Mouse (Mus musculus): ENCODE measurements around the gene Acvr1.
A peak's percentile ranks its signal among the peaks of the same experiment; 100 is the strongest.

The Acvr1 gene

DNA sequence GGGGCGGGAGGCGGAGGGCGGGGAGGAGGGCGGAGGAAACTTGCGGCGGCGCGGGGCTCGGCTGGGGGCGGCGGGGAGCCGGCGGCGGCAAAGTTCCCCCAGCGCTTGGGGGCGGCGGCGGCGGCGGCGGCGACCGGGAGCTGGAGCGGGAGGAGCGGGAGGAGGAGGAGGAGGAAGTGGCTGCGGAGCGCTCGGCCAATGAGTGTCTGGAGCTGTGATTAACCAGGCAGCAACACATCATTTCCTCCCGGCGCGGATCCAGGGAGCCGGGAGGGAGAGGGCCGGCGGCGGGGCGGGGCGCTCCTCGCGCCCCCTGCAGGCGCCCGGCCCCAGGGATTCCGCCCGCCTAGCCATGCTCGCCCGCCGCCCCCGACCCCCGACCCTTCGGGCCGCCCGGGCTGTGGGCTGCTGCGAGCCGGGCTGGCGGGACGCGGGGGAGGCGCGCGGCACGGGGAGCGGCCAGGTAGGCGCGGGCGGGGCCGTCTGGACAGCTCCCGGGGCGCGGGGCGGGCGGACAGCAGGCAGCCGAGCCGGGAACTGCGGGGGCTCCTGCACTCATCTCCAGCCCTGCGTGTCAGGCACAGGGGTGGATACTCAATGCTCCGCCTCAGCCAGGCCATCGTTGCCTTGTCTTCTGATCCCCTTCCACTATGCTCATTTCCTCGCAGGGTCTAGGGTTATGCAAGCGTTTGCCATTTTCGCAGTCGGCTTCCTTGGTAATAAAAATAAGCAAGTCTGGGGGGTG lies at the start of gene Acvr1, which contains the start of gene Upp2:
Gene Acvr1, minus strand, starts transcription at position 92 of the 745 bp plus-strand sequence.
Gene Upp2, plus strand, starts transcription at position 233 of the 745 bp plus-strand sequence.
- peak; percentile 91 for DNase-seq (ENCODE audit: low read depth, low spot score)

DNA sequence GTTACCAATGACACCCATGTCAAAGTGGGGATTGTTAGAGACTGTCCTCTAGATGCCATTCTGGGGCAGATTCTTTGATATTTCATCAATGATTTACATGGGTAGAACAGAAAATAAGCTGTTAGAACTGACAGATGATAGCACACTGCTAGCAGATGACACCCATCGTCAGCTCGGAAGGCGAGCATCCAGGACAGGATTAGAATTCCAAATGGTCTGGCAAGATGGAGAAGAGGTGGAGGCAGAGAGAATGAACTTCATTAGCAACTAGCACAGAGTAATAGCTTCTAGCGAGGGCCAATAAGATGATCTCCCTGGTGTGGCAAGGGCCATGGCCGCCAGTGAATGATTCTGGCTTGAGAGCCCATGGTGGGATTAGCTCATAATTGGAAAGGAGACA lies 48.8 kb upstream of the Acvr1 start:
- DNase-seq (ENCODE audit: low read depth, low spot score) = no peak

DNA sequence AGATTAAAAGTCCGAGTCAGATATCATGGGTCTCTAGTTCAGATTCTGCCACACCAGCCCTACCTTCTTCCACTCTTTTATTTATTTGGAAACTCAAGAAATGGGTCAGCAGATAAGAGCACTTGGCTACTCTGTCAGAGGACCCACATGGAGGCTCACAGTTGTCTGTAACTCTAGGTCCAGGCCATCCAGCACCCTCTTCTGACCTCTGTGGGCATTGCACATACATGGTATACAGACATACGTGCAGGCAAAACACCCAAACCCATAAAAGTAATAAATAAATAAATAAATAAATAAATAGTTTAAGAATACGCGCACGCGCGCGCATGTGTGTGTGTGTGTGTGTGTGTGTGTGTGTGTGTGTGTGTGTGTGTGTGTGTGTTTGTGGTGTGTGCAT lies 47.9 kb upstream of the Acvr1 start:
- DNase-seq (ENCODE audit: low read depth, low spot score) = peak; percentile 14

DNA sequence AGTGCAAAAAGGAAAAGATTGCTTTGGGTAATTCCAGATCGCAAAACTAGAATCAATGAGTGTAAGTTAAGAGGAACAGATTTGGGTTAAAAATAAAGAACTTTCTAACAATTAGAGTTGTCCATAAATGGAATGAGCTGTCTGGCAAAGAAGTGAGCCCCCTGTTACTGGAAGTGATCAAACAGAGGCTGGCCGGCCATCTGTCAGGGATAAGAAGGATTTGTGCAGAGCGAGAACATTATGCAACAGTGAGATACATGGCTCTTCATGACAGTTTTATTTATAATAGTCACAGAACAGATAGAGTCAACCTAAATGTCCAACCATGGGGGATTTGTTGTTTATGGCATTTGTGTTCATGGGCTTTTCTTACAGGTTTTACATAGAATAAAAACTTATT lies 46.8 kb upstream of the Acvr1 start:
- DNase-seq (ENCODE audit: low read depth, low spot score) = no peak

DNA sequence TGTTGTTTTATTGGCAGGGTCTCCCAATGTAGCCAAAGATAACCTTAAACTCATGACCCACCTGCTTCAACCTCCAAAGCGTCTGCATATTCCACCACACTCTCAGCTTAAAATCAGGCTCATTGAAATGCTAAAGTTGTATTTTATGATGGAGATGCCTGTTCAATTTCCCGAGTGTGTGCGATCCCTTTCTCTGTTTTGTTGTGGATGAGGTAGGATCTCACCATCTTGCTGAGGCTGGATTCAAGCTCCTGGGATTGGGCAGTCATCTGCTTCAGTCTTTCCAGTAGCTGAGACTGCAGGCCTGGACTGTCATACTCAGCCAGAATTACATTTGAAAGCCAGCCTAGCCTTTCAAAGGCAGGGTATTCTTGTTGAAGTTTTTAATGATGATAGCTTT lies 37.8 kb upstream of the Acvr1 start:
- DNase-seq (ENCODE audit: low read depth, low spot score) = no peak

DNA sequence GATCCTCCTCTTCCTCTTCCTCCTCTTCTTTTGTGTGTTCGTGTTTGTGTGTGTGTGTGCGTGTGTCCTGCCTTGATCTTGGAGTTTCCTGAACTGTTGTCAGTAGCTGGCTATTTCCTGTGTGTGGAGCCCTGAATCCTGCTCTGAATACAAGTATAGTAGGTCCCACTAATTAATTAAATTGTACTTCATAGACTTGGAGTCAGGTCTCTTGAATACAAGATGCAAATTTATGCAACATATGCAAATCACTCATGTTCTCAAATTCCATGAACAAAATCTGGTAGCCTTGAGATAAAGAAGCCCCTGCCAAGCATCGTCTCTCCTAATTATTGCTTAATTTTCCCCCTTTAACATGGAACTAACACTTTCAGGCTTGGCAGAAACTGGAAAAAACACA lies 36.4 kb upstream of the Acvr1 start:
- no peak for DNase-seq (ENCODE audit: low read depth, low spot score)

DNA sequence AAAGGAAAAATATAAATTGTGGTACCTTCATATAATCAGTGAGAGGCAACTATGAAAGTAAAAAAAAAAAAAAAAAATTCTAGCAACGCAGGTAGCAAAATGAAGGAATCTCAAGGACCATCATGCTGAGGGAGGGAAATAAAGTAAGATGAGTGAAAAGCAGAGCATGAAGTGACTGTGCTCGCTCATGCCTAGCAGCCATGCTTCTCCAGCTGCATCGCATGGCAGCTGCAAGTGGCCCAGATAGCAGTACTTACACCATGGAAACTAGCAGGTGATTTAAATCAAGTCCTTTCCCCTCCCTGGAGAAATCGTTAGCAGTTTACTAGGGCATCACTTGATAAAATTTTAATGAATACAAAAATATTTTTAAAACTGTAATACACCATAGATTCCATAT lies 34.4 kb upstream of the Acvr1 start:
- DNase-seq (ENCODE audit: low read depth, low spot score) = no peak

DNA sequence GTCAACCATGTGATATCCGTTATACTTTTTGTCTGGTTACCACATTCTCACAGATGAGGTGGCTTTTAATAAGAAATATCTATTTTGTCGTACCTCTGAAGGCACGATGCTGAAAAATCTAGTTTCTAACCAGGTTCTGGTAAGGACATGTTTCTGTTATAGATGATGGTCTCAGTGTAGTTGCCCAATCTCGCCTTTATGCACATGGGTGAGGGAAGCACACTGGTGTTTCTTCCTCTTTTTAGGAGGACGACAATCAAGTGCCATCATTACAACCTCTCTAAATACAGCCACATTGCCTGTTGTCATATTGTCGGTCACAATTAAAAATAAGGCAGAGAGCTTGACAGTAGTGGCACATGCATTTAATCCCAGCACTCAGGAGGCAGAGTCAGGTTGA lies 32.7 kb upstream of the Acvr1 start:
- no peak for DNase-seq (ENCODE audit: low read depth, low spot score)

DNA sequence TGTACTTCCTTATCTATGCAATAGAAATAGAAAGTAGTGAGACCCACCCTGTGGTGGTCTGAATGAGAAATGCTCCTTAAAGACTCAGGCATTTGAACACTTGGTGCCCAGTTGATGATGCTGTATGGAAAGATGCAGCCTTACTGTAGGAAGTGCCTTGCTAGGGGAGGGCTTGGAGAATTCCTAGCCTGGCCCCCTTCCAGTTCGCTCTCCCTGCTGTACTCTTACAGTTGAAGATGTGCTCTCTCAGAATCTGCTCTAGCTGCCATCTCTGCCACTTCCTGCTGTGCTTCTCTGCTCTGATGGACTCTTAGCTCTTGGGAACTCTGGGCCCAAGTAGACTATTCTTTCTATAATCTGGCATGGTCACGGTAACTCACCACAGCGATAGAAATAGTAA lies 30.6 kb upstream of the Acvr1 start:
- DNase-seq (ENCODE audit: low read depth, low spot score) = no peak

DNA sequence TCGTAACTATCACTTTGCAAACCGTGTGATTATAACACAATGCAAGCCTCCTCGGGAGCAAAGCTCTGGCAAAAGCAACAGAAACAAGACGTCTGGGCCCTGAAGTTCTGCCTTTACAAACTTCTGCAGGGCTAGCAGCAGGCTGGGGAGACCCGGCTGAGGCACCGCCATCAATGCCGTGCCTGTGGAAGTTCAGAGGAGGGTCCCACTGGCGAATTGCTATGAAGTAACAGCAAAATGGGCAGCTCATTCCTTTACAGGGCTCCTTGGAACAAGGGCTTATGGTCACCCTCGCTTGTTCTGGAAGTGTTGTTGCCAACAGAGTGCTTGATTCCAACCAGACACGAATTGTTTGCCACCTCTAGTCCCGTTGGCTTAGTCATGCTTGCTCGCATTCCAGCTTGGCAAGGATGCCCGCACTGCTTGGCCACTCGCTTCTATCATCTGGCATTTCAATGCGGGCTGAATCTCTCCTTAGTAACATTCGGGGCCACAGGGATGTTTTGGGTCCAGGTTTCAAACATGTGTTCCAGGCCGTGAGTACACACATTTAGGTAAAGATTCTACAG lies 29.9 kb upstream of the Acvr1 start:
- DNase-seq (ENCODE audit: low read depth, low spot score) = no peak

DNA sequence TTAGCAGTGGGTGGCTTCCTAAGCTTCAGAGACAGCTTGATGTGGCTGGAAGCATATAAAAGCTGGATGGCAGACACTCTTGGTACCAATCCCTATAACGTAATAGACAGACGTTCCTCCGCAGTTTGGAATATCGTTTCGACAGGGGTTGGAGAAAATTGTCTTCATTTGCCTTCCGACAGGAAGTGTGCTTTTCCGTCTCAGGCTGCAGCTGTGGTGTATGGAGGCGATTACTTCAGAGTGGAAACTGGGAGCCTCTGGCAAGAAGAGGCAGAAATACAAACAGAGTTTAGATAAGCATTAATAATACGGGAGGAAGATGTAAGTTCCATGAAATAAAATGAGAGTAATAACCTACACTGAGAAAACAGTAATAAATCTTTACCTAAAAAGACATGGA lies 28.4 kb upstream of the Acvr1 start:
- DNase-seq (ENCODE audit: low read depth, low spot score) = no peak

DNA sequence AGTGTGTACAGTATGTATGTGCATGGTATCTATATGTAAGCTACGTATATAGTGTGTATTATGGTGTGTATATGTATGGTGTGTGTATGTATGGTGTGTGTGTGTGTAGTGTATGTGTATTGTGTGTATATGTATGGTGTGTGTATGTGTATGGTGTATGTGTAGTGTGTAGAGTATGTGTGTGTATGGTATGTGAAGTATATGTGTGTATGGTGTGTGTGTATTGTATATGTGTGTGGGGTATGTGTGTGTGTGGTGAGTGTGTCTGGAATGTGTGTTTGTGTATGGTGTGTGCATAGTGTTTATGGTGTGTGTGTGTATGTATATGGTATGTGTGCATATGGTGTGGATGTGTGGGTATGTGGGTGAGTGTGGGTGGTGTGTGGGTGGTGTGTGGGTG lies 23.1 kb upstream of the Acvr1 start:
- no peak for DNase-seq (ENCODE audit: low read depth, low spot score)

DNA sequence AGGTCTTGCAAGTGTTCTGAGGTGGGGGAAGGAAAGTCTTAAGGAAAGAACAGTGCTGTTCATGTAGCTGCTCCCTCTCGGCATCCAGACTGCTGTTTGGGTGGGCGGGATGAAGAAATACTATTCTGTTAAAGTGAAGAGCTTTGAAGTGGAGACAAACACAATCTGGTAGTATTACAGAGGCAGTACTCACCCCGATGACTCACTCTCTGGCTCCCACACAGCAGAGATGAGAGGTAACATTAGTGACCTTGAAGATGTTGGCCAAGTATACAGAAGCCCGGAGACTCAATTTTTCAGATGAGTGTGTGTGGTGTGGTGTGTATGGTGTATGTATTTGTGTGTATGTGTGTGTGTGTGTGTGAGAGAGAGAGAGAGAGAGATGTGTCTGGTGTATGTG lies 22.7 kb upstream of the Acvr1 start:
- DNase-seq (ENCODE audit: low read depth, low spot score) = peak; percentile 84

DNA sequence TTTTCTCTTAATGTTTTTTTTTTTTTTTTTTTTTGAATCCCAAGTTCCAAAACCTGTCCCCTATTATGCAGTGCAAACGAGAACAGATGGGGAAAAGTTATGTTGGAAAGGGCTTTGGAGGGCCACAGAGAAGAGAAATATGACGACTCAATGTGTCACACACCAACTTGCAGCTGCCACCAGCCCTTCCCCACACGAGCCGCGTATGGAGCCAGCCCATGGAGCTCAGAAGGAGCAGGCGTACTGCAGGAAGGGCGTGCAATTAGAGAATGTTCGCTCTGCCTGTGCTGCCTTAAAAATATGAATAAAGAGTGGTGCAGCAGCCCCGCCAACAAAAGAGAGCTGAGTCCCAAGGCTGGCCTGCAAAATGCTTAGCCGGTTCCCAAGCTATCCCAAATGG lies 19.4 kb upstream of the Acvr1 start:
- no peak for DNase-seq (ENCODE audit: low read depth, low spot score)

DNA sequence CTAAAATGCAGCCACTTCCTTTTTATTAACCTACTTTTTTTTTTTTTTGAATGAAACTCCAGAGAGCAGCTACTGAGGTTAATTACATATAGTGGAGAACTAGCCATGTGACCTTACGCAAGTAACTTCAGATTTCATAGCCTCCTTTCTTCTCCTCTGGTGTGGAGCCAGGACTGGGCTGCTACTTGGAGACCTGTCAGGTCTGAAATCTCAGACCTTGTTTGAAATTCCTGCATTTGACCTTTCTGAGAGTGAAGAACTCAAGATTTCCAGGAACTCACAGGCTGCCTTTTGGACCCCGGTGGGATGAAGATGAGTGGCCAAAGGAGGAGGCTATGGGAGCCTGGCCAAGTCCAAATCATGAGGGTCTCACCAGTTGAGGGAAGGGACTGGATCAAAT lies 7.2 kb upstream of the Acvr1 start:
- DNase-seq (ENCODE audit: low read depth, low spot score) = no peak

DNA sequence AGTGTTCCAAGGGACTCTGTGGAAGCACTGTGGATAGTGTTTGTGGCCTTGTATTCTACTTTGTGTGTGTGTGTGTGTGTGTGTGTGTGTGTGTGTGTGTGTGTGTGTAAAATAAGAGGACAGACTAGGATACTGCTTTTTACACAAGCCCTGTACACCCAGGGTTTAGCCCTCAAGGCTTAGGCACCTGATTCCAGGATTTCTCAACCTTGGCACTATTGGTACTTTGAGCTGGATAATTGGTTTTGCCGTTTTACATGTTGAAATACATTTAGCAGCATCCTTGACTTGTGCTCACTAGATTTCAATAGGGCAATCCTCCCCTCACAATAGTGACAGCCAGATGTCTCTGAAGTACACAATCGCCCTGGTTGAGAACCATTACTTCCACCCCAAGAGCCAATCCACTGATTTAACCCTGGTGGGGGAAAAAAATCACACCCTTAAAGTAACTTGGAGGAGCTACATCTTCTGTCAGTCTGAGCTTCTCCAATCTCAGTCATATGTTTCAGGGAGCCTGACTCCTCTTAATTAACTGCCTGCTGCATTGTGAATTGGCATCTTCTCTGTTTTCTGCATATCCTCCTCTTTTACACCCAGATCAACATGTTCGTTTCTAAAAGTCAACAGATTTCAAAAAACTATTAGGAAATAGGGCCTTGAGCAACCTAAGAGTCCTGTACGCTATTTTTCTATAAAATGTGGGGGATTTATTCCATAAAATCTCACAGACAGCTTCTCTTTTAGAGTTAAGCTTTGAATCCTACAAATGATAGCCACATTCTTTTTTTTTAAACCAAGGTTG lies 2.1 kb upstream of the Acvr1 start:
- no peak for DNase-seq (ENCODE audit: low read depth, low spot score)

DNA sequence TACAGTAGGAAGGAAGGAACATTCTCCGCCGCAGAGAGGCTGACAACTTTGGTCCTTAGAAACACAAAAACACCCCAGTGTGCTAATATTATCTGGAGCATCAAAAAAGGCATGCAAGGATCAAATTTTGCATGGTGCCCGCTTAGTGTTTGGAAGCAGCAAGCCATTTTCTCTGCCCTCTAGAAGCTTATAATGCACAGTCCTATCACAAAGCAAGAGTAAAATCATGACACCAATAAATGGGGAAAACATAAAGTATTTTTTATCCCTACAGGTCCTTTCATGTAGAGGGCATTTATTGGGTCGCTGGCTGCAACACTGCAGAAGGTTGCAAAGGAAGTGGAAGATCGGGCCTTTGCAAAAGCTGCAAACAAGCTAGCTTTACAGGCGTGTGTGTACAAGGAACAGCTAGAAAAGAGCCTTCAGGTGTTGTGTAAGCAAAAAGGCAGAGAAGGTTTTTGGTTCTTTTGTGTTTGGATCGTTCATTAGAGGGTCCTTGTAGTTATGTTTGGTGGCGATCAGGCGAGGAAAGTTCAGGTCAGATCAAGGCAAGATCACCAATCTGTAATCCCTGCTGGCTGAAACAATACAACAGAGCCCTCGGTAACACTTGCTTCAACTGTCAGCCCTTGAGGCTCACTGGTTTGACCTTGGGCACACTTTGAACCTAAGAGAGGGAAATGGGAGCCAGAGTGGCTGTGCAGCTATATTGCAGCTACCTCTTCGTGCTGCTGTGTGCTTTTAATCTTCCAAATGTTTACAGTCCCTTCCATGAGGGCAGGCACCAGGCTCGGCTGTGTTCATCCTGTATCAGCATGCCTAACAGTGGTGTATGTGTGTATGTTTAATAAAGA lies 1.1 kb upstream of the Acvr1 start:
- peak; percentile 30 for DNase-seq (ENCODE audit: low read depth, low spot score)

DNA sequence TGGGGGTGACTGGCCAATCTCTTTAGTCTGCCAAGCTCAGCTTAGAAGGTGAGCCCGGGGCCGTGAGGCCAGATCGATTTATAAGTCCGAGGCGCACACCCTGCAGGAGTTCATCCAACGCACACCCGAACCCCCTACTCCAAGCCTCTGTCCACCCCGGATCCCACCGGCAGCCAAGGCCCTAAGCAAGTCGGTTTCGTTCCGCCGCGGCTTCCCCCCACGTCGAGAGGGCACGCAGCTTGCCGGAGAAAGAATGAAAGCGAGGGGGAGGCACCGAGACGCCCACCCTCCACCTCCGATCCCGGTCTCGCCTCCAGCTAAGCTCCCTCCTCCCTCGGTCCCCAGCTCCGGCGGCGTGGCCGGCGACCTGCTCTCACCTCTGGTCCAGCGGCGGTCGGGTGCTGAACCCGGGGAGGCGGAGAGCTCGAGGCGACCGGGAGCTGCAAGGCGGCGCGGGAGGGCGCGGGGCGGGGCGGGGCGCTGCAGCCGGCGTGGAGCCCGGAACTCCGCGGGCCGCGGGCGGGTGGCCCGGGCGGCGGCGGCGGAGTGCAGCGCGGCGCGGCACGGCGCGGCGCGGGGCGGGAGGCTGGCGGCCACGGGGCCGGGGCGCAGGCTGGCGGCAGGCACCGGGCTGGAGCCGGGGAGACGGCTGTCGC lies 419 bp downstream of the Acvr1 start:
- DNase-seq (ENCODE audit: low read depth, low spot score) = peak; percentile 58

DNA sequence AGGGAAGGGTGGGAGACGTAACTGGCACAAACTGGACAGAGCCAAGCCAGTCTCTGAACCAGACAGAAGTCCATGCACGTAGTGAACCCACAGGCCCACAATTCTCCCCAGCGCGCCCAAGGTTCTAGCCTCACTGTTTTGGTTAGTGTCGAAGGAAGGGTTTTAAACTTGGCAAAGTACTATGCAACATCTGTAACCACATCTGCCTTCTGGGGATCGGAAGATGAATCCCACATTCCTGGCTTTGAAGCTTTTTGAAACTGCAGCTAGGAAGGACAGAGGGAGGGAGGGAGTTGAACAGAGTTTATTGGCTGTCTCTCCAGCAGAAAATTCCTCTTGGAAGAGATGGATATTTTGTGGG lies 928 bp downstream of the Acvr1 start:
- peak; percentile 83 for DNase-seq (ENCODE audit: low read depth, low spot score)

DNA sequence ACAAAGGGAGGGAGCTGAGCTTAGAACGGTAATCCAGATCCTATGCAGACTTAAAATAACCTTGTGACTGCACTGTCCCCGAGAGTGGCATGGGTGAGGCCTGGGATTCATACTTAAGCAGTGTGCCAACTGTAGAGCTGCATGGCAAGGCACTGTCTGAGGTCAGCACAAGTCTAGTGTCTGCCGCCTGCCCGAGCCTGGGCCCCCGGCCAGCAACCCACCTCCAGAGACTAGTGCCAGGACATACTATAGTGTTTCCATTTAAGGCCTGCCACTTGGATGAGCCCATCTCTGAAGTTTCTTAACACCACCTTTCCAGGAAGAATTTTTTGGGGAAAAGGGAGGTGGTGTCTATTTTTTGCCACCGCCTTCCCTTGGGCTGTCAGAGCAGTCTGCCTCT lies 1.7 kb downstream of the Acvr1 start:
- DNase-seq (ENCODE audit: low read depth, low spot score) = peak; percentile 28

DNA sequence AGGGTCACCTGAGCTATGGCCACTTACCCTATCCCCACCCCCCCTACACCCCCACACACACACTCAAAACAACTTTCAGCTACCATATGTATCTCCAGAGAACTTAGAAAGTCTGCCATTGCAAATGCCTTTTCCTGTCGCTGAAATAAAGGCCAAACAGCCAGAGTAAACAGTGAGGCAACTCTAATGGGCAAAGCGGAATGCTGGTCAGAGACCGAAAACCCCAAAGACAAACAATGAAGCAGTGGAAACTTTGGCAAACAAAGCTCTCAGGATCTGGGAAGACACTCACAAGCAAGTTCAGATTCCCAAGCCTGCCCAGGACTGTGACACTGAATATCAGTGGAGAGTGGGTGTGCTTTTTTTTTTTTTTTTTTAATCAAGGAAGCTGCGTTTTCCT lies 4.8 kb downstream of the Acvr1 start:
- DNase-seq (ENCODE audit: low read depth, low spot score) = peak; percentile 45

All from 3T3-L1 (cell line).